Mouse (Mus musculus) kidney, embryonic 14.5 days (tissue): Measurements from ENCODE around the gene Psd. TPM values are rescaled to one million over a fixed set of nuclear protein-coding genes. Genes with fewer than 3 reads are reported as not detected.

Source experiments
- microRNA counts: library from miRNA; unstranded; fragments of <30 nt; microRNA quantifications from one replicate; lab custom pipeline; 2017
- microRNA-seq: library from miRNA; unstranded; fragments of <30 nt; microRNA quantifications from one replicate; pipeline ENCODE4, GENCODE M21; 2016
- polyA plus RNA-seq: library from polyadenylated mRNA; unstranded; fragments of >200 nt; fragmentation: Nextera tagmentation; extraction: Ambion mirVana; gene quantifications from 2 replicates; pipeline ENCODE4 v1.2.1, GENCODE M21; 2014

Psd gene
- polyA plus RNA-seq, 1 experiment from 2014 or later, result 1.7 TPM

MicroRNAs within 50 kb of the gene (microRNA counts, 519-probe panel; counts per million panel counts)
- not detected for microRNA mmu-miR-146b (lab: Ali Mortazavi, UCI)

Small RNA genes lying within 50 kb of the gene (microRNA-seq; reads per million reads assigned to microRNA genes)
- gene Mir146b, result 1.3 reads per million

Other genes with a start within 250 kb of the Psd start
- not detected in 2 replicates for gene Elovl3, start 195.3 kb downstream of the Psd start, polyA plus RNA-seq
- gene Pitx3, start 178.8 kb downstream of the Psd start, polyA plus RNA-seq, result not detected in 2 replicates
- gene Gbf1, start 174.6 kb downstream of the Psd start, polyA plus RNA-seq, result 29.0 and 50.3 TPM in 2 replicates
- gene Nfkb2, start 22.8 kb downstream of the Psd start, polyA plus RNA-seq, result 6.3 and 8.9 TPM in 2 replicates
- 14.2 and 18.2 TPM in 2 replicates for gene Fbxl15, start 1.0 kb upstream of the Psd start, polyA plus RNA-seq
- 164 and 165 TPM in 2 replicates for gene Cuedc2, start 11.5 kb upstream of the Psd start, polyA plus RNA-seq
- gene Mfsd13a, start 14.0 kb upstream of the Psd start, polyA plus RNA-seq, result 7.9 and 10.8 TPM in 2 replicates
- 2.7 and 3.5 TPM in 2 replicates for gene 2310034G01Rik, start 23.1 kb upstream of the Psd start, polyA plus RNA-seq
- gene Actr1a, start 68.6 kb upstream of the Psd start, polyA plus RNA-seq, result 78.5 and 134 TPM in 2 replicates
- 28.1 and 48.8 TPM in 2 replicates for gene Sufu, start 69.7 kb upstream of the Psd start, polyA plus RNA-seq
- 28.3 and 35.6 TPM in 2 replicates for gene Trim8, start 174.5 kb upstream of the Psd start, polyA plus RNA-seq
- gene Arl3, start 246.0 kb upstream of the Psd start, polyA plus RNA-seq, result 98.3 and 182 TPM in 2 replicates
- 18.1 and 25.1 TPM in 2 replicates for gene Sfxn2, start 246.2 kb upstream of the Psd start, polyA plus RNA-seq